Comparison of ENCODE assay signal across 9 mouse cellular contexts in genomic region chr19:33227004-33227403, GRCm38 (mm10).
DNase-seq lines count a peak whose midpoint lies in the region; ATAC-seq and TF ChIP-seq lines count a peak whose summit lies in the region.
"Had no signal": no experiment of that assay in that cellular context is flagged by ENCODE, and none has a peak within 500 bp of the region (broad histone marks: within the 10 kb centered on the region; RNA-seq: fewer than 3 reads in every experiment).

No protein-coding gene starts in this region.

- H3K27me3 ChIP-seq in kidney, postnatal 0 days (ENCODE audit: insufficient read depth, low read length), result no peaks in the 10 kb centered on the region
- H3K27me3 ChIP-seq in liver, embryonic 12.5 days (replicated peaks), result no peaks in the 10 kb centered on the region
- no peaks in the 10 kb centered on the region for H3K27me3 ChIP-seq in stomach, embryonic 14.5 days (ENCODE audit: control insufficient read depth, insufficient read depth, low read length)
- H3K27me3 ChIP-seq: embryonic facial prominence, embryonic 12.5 days had no signal

- peak; percentile 49 for ATAC-seq in granulocyte monocyte progenitor cell, adult 5-6 weeks (replicated peaks; ENCODE audit: poor library complexity, severe bottlenecking)
- peak; percentile 68 for ATAC-seq in kidney, postnatal 0 days (replicated peaks; ENCODE audit: low FRiP score, low read depth)
- ATAC-seq in liver, embryonic 12.5 days, result 0 out of 2 replicates have a peak, but pooled peaks have one; percentile 66
- peak; percentile 75; the same call in 1 of the 2 replicates for ATAC-seq in stomach, embryonic 14.5 days (ENCODE audit: insufficient number of reproducible peaks, insufficient read depth, low FRiP score, low read depth)

- H3K9me3 ChIP-seq in kidney, postnatal 0 days (replicated peaks; ENCODE audit: low read length), result no peaks in the 10 kb centered on the region
- H3K9me3 ChIP-seq in liver, embryonic 12.5 days (replicated peaks), result no peaks in the 10 kb centered on the region
- no peaks in the 10 kb centered on the region for H3K9me3 ChIP-seq in stomach, embryonic 14.5 days (ENCODE audit: control insufficient read depth, low read depth, low read length)
- H3K9me3 ChIP-seq: embryonic facial prominence, embryonic 12.5 days had no signal

- H3K27ac ChIP-seq in kidney, postnatal 0 days, result no peak overlapping the region
- H3K27ac ChIP-seq in liver, embryonic 12.5 days, result no peak overlapping the region
- no peak overlapping the region for H3K27ac ChIP-seq in stomach, embryonic 14.5 days (ENCODE audit: low read length)
- H3K27ac ChIP-seq: embryonic facial prominence, embryonic 12.5 days had no signal

- no peak overlapping the region for H3K4me2 ChIP-seq in kidney, postnatal 0 days (ENCODE audit: low read length)
- H3K4me2 ChIP-seq in liver, embryonic 12.5 days, result no peak overlapping the region
- H3K4me2 ChIP-seq in stomach, embryonic 14.5 days (replicated peaks; ENCODE audit: low read depth, low read length), result no peak overlapping the region
- H3K4me2 ChIP-seq: embryonic facial prominence, embryonic 12.5 days had no signal

- WGBS in kidney, postnatal 0 days, result 5% methylated on average over 3 of the region's 3 CpGs
- 12% methylated on average over 3 of the region's 3 CpGs for WGBS in liver, embryonic 12.5 days (ENCODE audit: insufficient replicate concordance)
- WGBS in stomach, embryonic 14.5 days, result 2% methylated on average over 3 of the region's 3 CpGs

- no peak overlapping the region for H3K9ac ChIP-seq in kidney, postnatal 0 days (ENCODE audit: low read depth, low read length)
- no peak overlapping the region for H3K9ac ChIP-seq in liver, embryonic 12.5 days
- no peak overlapping the region for H3K9ac ChIP-seq in stomach, embryonic 14.5 days (replicated peaks; ENCODE audit: low read depth, low read length)
- H3K9ac ChIP-seq: embryonic facial prominence, embryonic 12.5 days had no signal

- H3K4me3 ChIP-seq in kidney, postnatal 0 days (replicated peaks; ENCODE audit: low read depth, low read length), result no peak overlapping the region
- H3K4me3 ChIP-seq in liver, embryonic 12.5 days, result no peak overlapping the region
- H3K4me3 ChIP-seq in stomach, embryonic 14.5 days (ENCODE audit: low read depth, low read length), result no peak overlapping the region
- H3K4me3 ChIP-seq: embryonic facial prominence, embryonic 12.5 days had no signal

- TF ChIP-seq CTCF in kidney, postnatal 0 days (IDR thresholded peaks at IDR 0.05; ENCODE audit: low read depth), result peak; percentile 85

- 0 out of 2 replicates have a peak, but pooled peaks cover 12% of the 10 kb centered on the region for H3K4me1 ChIP-seq in kidney, postnatal 0 days (replicated peaks; ENCODE audit: insufficient read depth, low read length)
- peaks cover 22% of the 10 kb centered on the region for H3K4me1 ChIP-seq in liver, embryonic 12.5 days
- peaks cover 23% of the 10 kb centered on the region for H3K4me1 ChIP-seq in stomach, embryonic 14.5 days (ENCODE audit: control insufficient read depth, insufficient read depth, low read length)

- H3K36me3 ChIP-seq in kidney, postnatal 0 days (ENCODE audit: insufficient read depth, low read length), result no peaks in the 10 kb centered on the region
- H3K36me3 ChIP-seq in liver, embryonic 12.5 days, result no peaks in the 10 kb centered on the region
- no peaks in the 10 kb centered on the region for H3K36me3 ChIP-seq in stomach, embryonic 14.5 days (ENCODE audit: control insufficient read depth, insufficient read depth, low read length)
- H3K36me3 ChIP-seq: embryonic facial prominence, embryonic 12.5 days had no signal

- DNase-seq in 3T3-L1 (ENCODE audit: low read depth, low spot score) (peak; percentile 92), WW6 (ENCODE audit: low read depth, low spot score) (peak; percentile 42)
- peak; percentile 68 to 80 for DNase-seq in cerebellum, postnatal 25 days
- DNase-seq in kidney, postnatal 0 days (ENCODE audit: low spot score), result peak; percentile 95
- peak; percentile 65 for DNase-seq in neural tube, embryonic 10.5 days (ENCODE audit: extremely low spot score, low spot score)

Comparison
In these comparisons a context has a peak if more than half of its experiments do, and no peak if none do; other contexts are left out.
1. DNase-seq: peak in every context shown above with its lines; median percentile 95 in kidney, postnatal 0 days; 92 in 3T3-L1; 74 in cerebellum, postnatal 25 days; 65 in neural tube, embryonic 10.5 days; 42 in WW6.